Mouse (Mus musculus): Measurements from ENCODE around the gene Nppb. TPM values are rescaled to one million over a fixed set of nuclear protein-coding genes. Genes with fewer than 3 reads are reported as not detected.

Gene Nppb
- 0.09 TPM in 1 of 2 replicates, not detected in the other for polyA plus RNA-seq (2012; rRNA removed)

DNA sequence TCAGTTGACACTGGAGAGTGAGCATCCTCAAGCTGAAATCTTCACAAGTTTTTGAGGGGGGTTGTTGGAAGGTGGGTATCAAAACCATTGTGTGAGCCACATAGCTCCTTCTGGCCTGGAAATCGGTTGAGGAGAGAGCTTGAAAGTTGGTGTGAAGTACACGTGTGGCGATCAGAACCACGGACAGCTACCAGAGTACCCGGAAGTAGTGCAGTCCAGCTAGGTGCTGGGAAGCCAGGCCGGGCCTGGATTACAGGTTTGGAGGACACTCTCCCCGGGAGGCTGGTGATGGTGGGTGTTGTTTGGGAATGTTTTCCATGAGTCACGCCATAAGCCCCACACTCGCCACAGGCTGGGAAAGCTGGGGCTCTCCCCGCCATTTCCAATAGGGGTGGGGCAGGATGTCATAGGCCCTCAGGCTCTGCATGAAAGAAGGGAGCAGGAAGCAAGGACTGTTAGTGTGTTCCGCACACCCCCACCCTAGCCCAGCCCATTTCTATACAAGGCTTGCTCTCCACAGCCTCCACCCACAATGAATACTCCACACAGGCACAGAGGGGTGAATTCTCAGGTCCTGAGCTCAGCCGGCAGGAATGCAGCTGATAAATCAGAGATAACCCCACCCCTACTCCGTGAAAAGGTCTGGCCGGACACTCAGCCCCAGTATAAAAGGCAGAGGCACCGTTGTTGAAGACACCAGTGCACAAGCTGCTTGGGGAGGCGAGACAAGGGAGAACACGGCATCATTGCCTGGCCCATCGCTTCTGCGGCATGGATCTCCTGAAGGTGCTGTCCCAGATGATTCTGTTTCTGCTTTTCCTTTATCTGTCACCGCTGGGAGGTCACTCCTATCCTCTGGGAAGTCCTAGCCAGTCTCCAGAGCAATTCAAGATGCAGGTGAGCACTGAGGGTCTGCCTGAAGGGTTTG is at the start of gene Nppb:
Gene Nppb, plus strand, starts transcription at position 584 of the 928 bp plus-strand sequence.
- no peak for DNase-seq (ENCODE audit: low spot score)

DNA sequence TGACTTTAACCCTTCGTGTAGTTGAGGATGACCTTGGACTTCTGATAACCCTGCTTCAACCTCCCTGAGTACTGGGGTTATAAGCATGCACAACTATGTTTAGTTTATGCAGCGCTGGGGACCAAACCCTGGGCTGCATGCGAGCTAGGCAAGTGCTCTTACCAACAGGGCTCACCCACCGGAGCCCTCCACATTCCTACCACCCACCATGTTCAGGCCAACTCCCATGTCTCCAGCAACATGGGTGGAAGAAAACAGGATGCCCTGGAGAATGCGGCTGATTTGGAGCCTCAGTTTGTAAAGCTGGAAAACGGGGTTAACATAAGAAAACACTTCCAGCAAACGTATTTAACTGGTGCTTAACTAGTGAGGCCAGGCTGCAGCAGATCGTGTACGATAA is 49.7 kb upstream of the Nppb start:
- no peak for DNase-seq (ENCODE audit: low spot score)

DNA sequence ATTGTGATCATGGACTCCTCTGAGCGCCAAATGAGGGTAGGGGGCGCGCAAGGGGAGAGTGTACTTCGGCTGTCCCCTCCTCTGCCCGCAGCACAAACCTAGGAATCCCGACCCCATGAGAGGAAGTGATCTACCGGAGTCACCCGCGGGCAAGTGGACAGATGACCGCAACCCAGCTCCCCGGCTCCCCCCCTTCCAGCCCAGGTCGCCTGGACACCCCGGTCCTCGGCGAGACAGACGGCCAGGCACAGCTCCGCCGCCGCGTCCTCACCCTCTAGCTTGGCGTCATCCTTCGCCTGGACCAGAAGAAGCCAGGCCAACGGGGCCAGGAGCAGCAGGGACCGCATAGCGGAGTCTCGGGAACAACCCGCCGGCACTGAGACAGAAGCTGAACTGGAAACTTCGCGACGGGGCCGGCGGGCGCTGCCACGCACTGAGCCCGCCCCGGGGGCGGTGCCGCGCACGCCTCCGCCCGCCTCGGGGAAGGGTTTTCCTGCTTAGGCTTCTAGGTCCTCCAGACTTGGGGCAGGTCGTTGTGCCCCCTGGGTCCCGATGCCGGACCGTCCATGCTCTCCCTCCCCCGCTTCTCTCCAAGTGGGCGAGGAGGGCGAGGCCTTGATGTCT is 49.1 kb upstream of the Nppb start, which contains the start of gene Plod1:
Gene Plod1, minus strand, starts transcription at position 437 of the 624 bp plus-strand sequence.
- DNase-seq (ENCODE audit: low spot score), result peak; percentile 80

DNA sequence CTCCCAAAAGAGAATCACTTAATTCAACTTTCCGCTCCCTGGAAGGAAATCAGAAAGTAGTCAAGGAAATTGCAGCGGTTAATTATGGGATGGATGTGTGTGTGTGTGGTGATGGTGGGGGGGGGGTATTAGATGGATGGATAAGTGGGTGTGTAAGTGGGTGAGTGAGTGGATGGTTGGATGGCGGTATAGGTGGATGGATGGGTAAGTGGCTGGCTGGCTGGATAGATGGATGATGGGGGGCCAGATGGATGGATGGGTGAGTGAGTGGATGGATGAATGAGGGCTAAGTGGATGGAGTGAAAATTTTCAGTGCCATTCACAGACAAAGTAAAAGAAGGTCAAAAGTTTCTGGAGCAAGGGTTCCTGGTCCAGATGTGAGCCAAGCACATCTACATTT is 48.6 kb upstream of the Nppb start:
- DNase-seq (ENCODE audit: low spot score), result no peak

DNA sequence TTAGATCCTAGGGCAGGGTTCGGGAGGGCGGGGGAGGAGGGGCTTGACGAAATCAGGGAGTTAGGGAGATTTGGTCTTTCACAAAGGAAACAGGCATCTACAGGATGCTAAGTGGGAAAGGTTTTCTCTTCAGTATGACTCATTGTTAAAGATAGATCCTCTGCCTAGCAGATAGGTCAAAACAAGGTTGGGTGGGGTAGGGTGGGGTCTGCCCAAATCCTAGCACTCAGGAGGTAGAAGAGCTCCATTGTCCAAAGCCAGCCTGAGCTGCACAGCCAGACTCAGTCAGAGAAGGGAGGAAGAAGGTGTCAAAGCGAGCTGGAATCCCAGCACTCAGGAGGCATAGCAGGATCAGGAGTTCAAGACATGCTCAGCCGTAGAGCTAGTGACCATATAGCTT is 48.1 kb upstream of the Nppb start:
- DNase-seq (ENCODE audit: low spot score), result no peak

DNA sequence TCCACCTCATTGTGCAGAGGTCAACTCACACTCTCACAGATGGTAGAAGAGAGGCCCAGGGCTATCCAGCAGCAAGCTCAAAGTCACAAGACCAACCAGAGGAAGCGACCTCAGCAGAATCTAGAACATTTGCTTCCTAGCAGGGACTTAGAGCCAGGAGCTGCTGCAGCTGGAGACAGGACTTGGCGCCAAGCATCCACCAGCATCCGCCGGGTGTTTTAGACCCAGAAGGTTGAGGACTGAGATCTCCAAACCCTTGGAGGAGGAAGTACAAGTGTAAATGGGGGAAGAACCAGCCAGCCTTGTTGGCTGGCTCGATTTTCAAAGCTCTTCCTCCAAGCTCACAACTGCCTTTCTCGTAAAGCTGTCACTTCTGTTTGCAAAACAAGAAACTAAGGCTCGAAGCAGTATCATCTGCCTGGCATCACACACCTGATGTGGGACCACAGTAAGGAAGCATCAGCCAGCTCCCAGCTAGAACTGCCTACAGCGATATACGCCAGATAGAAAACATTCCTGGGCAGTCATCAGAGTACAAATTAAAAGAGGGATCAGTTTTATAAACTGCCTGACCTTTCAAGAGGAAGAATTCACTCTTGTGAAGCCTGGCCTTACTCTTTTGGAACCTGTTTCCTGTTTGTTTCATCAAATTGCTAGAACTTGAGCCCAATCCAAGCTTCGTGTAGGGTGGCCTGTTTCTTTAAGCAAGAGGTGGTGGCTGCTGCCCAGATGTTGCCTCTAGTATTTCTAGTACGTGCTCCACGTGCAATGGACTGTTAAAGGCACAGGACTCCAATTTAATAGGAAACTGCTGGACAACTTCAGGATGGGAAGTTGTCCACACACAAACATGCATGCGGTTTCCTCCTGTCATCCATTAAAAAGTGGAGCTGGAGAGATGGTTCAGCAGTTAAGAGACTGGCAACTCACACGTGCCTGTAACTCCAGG is 47.2 kb upstream of the Nppb start:
- no peak for DNase-seq (ENCODE audit: low spot score)

DNA sequence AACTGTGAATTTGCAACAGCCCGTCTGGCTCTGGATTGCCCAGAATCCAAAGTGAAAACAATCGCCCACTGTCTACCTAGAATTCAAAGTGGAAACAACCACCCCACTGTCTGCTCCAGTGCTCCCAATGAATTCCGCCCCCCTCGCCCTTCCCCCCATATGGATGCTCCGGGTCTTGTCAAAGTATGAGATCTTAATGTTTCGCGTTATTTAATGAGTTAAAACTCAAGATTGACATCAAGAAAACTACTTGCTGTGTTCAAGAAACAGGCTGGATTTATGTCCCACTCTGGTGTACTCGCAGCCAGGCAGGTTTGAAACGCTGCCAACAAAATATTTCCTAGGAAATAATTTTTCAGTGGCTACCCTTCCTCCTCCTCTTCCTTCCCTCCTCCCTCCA is 45.5 kb upstream of the Nppb start:
- DNase-seq (ENCODE audit: low spot score), result no peak

DNA sequence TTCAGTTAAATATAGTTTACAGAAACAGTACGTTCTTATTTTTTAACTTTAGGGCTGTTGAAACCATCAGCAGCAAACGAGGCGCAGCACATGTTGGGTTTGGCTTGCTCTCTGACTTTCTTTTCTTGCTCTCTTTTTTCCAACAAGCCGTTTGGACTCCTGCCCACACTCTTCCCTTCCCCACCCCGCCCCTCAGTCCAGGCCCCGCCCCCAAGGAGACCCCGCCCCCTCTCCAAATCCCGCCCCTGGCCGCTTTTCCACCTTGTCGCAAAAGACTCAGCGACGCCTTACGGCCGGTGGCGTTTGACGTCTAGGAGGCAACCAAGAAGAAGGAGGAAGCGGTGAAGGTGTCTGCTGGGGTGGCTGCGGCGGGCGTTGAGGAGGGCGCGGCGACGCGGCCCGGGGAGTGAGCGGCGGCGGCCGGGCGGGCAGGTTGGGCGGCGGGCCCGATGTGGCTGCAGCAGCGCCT is 45.0 kb upstream of the Nppb start, which contains the start of gene 2510039O18Rik:
Gene 2510039O18Rik, plus strand, starts transcription at position 320 of the 469 bp plus-strand sequence.
- DNase-seq (ENCODE audit: low spot score), result no peak

DNA sequence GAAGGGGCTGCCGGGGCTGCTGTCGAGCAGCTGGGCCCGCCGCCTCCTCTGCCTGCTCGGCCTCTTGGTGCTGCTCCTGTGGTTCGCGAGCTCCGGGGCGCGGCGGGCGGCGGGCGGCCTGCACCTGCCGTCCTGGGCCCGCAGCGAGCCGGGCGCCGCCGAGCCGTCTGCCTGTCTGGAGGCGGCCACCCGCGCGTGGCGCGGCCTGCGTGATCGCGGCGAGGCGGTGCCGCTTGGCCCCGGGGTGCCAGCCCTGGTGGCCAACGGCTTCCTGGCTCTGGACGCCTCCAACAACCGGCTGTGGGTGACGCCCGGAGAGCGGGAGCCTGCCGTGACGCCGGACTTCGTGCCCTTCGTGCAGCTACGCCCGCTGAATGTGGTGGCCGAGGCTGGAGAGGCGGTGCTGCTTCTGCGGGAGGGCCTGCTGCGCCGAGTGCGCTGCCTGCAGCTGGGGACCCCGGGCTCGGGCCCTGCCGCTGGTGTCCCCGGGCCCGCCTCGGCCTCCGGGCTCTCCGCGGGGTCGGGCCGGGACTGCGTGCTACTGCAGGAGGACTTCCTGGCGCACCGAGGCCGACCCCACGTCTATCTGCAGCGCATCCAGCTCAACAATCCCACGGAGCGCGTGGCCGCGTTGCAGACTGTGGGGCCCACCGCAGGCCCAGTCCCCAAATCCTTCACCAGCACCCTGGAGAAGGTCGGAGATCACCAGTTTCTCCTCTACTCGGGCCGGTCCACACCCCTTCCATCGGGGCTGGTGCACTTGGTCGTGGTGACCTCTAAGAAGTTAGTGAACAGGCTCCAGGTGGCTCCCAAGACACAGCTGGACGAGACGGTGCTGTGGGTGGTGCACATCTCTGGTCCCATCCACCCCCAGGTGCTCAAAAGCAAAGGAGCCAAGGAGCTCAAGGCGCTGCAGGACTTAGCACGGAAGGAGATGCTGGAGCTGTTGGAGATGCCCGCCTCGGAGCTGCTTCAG is 44.3 kb upstream of the Nppb start:
- DNase-seq (ENCODE audit: low spot score), result peak; percentile 67

DNA sequence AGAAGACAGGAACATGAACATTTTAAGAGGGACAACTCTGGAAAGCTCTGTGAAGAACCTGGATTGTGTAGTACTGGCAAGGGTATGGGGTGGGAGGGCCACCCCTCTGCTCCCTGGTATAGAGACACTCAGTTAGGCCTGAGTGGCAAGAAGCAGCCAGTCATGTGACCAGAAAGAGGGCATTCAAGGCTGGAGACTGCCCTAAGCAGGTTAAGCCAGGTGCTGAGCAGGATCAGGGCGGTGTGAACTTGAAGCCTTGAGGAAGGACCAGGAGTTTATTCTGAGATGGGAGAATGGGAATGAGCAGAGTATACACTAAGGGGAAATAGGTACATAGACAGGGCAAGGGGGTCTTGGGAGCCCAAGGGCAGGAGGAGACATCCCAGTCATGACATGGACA is 42.6 kb upstream of the Nppb start:
- DNase-seq (ENCODE audit: low spot score), result no peak

DNA sequence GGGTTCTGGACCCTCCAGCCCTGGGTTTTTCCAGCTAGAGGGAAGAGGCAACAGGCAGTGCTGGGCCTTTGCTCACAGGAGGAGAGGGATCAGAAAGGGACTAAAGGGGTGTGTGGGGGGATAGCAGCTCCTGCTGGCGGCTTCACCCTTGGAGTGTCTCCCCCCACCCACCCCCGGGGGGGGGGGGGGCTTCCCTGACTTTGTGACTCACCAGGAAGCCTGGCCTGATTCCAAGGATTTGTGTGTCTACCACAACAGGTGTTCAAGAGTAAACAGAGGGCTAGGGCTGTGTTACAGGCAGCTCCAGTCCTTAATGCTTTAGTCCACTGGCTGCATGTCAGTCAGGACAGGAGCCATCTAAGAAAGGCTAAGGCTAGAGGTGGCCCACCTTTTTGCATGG is 38.1 kb upstream of the Nppb start:
- DNase-seq (ENCODE audit: low spot score), result no peak

DNA sequence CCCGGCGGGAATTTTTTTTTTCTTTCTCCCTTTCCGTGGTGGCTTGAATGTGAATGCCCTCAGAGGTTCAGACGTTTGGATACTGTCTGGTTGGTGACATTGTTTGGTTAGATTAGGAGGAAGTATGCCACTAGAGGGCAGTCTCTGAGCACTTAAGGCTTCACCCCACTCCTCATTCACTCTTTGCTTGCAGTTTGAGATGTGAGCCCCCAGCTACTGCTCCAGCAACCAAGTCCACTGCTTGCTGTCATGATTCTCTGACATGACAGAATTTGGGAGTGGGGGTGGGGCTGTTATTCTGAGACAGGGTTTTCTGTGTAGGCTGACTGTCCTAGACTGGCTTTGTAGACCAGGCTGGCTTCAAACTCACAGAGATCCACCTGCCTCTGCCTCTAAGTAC is 32.0 kb upstream of the Nppb start:
- no peak for DNase-seq (ENCODE audit: low spot score)

DNA sequence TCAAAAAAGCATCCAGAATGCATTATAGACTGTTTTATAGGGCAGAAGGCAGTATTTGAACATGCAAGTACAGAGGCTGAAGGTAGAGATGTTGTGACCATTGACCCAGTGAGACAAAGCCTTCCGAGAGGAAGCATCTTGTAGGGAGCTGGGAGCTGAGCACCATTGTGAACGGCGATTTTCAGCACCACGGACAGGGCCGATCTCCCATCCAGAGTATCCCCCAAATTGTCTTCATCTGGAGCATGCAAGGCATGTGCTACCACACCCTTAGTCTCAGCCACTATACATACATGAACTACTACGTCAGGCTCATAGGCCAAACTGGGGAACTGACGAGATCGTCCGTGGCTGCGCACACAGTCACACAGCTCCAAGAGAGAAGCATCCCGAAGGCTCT is 28.4 kb upstream of the Nppb start:
- DNase-seq (ENCODE audit: low spot score), result no peak

DNA sequence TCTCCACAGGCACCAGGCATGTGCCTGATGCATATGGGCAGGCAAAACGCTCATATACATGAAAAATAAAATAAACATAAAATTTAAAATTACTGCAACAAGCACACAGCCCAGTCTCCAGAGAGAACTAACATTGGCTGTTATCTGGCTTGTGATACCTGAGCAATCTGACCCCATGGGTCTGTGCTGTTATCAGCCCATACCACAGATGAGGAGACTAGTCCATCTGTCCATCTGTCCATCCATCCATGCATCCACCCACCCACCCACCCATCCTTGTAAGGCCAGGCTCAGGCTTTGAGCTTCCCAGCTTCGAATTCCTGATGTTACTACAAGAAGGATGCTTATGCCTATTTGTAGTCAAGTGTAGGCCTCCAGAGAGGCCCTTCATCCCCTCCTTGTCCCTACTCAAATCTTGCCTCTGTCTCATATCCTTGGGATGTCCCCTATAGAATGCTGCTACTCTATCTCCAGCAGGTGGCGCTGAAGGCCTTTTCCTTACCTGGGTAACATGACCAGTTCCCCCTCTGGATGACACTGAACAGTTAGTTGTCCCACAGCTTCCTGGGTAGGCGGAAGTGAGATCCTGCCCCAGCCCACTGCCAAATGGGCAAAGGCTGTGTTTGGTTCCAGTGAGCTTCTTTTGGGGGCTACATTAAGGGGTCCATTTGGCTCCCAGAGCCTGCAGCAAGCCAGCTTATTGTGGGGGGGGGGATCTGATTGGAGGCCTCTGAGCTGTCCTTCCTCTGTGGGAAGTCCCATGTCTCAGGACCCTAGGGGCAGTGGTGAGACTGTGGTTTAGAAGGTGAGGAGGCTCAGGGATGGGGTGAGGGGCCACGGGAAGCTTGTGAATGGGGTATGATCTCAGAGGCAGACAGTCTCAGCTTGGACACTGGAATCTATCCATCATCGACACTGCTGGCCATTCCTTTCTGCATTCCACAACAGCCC is 25.4 kb upstream of the Nppb start:
- no peak for DNase-seq (ENCODE audit: low spot score)

DNA sequence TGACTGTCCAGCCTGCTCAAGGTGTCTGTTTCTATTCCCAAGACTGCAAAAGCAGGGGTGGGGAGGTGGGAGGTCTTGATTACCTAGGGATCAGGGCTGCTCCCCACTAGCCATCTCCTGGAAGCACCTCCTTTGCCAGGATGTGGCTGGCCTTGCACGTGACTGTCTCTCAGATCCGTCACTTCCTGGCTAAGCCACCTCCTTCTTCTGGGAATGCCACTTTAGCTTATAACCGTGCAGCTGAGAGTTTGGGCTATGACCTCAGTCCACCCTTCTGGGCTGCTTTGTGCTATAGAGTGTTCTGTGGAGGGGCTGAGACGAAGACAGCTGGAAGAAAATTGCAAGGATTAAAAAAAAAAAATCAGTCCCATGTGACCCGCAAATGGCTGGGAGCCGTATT is 22.8 kb upstream of the Nppb start:
- no peak for DNase-seq (ENCODE audit: low spot score)

DNA sequence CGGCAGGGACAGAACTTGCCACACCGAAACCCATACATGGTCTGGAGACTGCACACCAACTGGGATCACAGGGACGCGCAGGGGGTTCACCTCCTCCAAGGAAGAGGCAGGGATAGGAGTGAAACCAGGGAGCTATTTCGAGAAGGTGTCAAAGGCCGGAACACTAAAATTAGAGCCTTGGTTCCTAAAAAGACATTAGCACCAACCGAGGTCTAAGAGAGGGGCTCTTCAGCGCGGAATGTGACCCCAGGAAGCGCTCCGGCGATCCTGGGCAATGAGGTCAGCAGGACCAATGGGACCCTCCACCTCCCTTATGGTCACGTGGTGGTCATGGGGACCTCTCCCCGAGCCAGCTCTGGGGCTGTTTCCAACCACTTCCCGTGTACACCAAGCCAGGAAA is 22.0 kb upstream of the Nppb start:
- no peak for DNase-seq (ENCODE audit: low spot score)

DNA sequence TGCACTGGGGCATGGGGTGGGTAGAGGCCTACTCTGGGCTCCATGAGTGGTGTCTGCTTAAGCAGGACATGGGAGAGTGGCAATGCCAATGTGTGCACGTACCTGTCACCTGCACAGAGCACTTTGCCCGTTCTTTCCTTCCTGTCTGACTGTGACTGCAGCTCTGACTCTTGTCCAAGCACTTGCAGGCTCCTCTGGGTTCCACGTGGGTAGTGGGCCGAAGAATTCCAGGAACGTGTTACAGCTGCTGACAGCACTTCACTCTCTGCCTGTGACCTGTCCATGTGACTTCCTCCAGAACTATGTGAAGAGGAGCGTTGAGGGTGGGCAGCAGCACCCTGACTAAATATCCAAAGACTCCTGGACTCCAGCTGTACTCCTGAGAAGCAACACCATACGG is 19.9 kb upstream of the Nppb start:
- no peak for DNase-seq (ENCODE audit: low spot score)

DNA sequence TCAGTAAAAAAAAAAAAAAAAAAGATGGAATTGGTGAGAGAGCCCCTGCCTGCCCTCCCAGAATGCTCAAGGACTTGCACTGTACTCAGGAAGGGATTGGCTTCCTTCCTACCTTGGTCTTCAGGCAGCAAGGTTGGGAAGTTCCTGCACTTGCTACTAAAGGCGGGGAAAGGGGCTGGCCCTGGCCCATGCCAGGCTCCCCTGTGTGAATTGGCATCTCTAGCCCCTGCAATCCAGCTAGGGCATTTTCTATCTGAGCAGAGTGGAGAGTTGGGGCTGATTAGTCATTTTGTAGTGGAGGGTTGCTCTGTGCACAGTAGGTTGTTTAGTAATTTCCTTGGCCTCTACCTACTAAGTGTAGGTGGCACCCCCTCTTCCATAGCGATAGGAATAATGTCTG is 16.8 kb upstream of the Nppb start:
- no peak for DNase-seq (ENCODE audit: low spot score)

DNA sequence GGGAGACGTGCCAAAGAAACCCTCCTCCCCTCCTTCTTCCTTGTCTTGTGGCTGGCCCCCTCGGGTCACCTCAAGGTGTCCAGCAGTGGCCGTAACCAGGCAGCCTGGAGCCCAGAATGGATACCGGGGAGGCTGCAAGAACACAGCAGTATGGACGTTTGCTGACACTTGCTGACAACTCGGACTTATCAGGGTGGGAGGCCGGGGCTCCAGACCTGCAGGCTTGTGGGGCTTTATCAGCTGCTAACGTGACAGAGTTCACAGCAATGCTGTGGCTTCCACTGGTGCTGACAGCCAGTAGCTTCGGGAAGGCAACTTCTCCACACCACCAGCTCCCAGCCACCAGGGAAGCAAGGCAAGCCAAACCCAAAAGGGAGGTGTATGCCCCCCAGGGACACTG is 16.3 kb upstream of the Nppb start:
- DNase-seq (ENCODE audit: low spot score), result no peak

Measured in urinary bladder, adult 2 months (tissue).